Mouse (Mus musculus): ENCODE results near the gene Zfp385c. TPM values are rescaled to one million over a fixed set of nuclear protein-coding genes. Genes with fewer than 3 reads are reported as not detected.

Gene Zfp385c
- polyA plus RNA-seq, 2 experiments: not detected

GRCm38 (mm10) chr11:100713735-100714533, 21.7 kb upstream of the Zfp385c start, which contains the start of gene Hspb9:
TSS of gene Hspb9 (plus strand) at chr11:100713850.
- Histone ChIP-seq H3K9me3 (ENCODE audit: control insufficient read depth, low read length) (no peaks in the 10 kb centered on the region), H3K9ac (replicated peaks) (peak within 1 kb of the TSS; percentile 41), H3K4me1 (replicated peaks; ENCODE audit: control insufficient read depth in 2 of 2, insufficient read depth in 2 of 2, low read length in 1 of 2) (peaks cover 25 to 33% of the 10 kb centered on the region in 2 experiments), H3K4me2 (ENCODE audit: low read depth) (peak within 1 kb of the TSS; percentile 97), H3K36me3 (replicated peaks; ENCODE audit: control insufficient read depth, insufficient read depth, low read depth) (peaks cover 40% of the 10 kb centered on the region), H3K27me3 (ENCODE audit: control insufficient read depth, insufficient read depth, low read length) (no peaks in the 10 kb centered on the region), H3K27ac (peak within 1 kb of the TSS; percentile 67), H3K4me3 (ENCODE audit: insufficient read depth in 1 of 2, low read depth in 2 of 2, low read length in 2 of 2) (peak within 1 kb of the TSS; percentile 28 to 50)
- TF ChIP-seq EP300 (IDR thresholded peaks at IDR 0.05; ENCODE audit: low read depth): no peak
- WGBS (ENCODE audit: insufficient replicate concordance): 3% methylated on average over 38 of the region's 38 CpGs
- ATAC-seq (ENCODE audit: insufficient read depth) (peak; percentile 71), DNase-seq (ENCODE audit: low read depth in 3 of 3, low spot score in 3 of 3) (peak; percentile 63 to 64 (median 64))

GRCm38 (mm10) chr11:100713174-100713573, 20.9 kb upstream of the Zfp385c start:
- TF ChIP-seq EP300 (IDR thresholded peaks at IDR 0.05; ENCODE audit: low read depth): no peak
- no peak for TF ChIP-seq CTCF (IDR thresholded peaks at IDR 0.05; ENCODE audit: low read depth)
- H3K9ac ChIP-seq (replicated peaks): peak overlapping the region; percentile 41
- H3K27ac ChIP-seq: peak overlapping the region; percentile 67
- H3K4me3 ChIP-seq (ENCODE audit: insufficient read depth in 1 of 2, low read depth in 2 of 2, low read length in 2 of 2): peak overlapping the region in 1 of 2 experiments; percentile 50; a peak in 2 of 4 replicates
- peaks cover 25 to 33% of the 10 kb centered on the region in 2 experiments for H3K4me1 ChIP-seq (replicated peaks; ENCODE audit: control insufficient read depth in 2 of 2, insufficient read depth in 2 of 2, low read length in 1 of 2)
- 60% methylated on average over 4 of the region's 4 CpGs for WGBS (ENCODE audit: insufficient replicate concordance)
- H3K36me3 ChIP-seq (replicated peaks; ENCODE audit: control insufficient read depth, insufficient read depth, low read depth): peaks cover 33% of the 10 kb centered on the region
- ATAC-seq (ENCODE audit: insufficient read depth) (no peak), DNase-seq (ENCODE audit: low read depth in 3 of 3, low spot score in 3 of 3) (no peak)
- peak overlapping the region; percentile 85 for H3K4me2 ChIP-seq (ENCODE audit: low read depth)
- H3K27me3 ChIP-seq (ENCODE audit: control insufficient read depth, insufficient read depth, low read length): no peaks in the 10 kb centered on the region
- no peaks in the 10 kb centered on the region for H3K9me3 ChIP-seq (ENCODE audit: control insufficient read depth, low read length)

GRCm38 (mm10) chr11:100711783-100712615, 19.7 kb upstream of the Zfp385c start, which contains the start of gene Kat2a:
TSS of gene Kat2a (minus strand) at chr11:100712465.
- peak within 1 kb of the TSS; percentile 68 to 90 for H3K4me3 ChIP-seq (ENCODE audit: insufficient read depth in 1 of 2, low read depth in 2 of 2, low read length in 2 of 2)
- TF ChIP-seq CTCF (IDR thresholded peaks at IDR 0.05; ENCODE audit: low read depth) (no peak), EP300 (IDR thresholded peaks at IDR 0.05; ENCODE audit: low read depth) (no peak)
- H3K27me3 ChIP-seq (ENCODE audit: control insufficient read depth, insufficient read depth, low read length): no peaks in the 10 kb centered on the region
- peak within 1 kb of the TSS; percentile 67 for H3K27ac ChIP-seq
- H3K9me3 ChIP-seq (ENCODE audit: control insufficient read depth, low read length): no peaks in the 10 kb centered on the region
- ATAC-seq (ENCODE audit: insufficient read depth) (peak; percentile 63), DNase-seq (ENCODE audit: low read depth in 3 of 3, low spot score in 3 of 3) (peak; percentile 44 to 55 (median 51))
- WGBS (ENCODE audit: insufficient replicate concordance): 2% methylated on average over 48 of the region's 48 CpGs
- H3K4me1 ChIP-seq (replicated peaks; ENCODE audit: control insufficient read depth in 2 of 2, insufficient read depth in 2 of 2, low read length in 1 of 2): peaks cover 25 to 33% of the 10 kb centered on the region in 2 experiments
- peak within 1 kb of the TSS; percentile 91 for H3K9ac ChIP-seq (replicated peaks)
- peaks cover 21% of the 10 kb centered on the region for H3K36me3 ChIP-seq (replicated peaks; ENCODE audit: control insufficient read depth, insufficient read depth, low read depth)
- H3K4me2 ChIP-seq (ENCODE audit: low read depth): peak within 1 kb of the TSS; percentile 97

GRCm38 (mm10) chr11:100710977-100711376, 18.7 kb upstream of the Zfp385c start:
- H3K4me2 ChIP-seq (ENCODE audit: low read depth): no peak overlapping the region
- no peaks in the 10 kb centered on the region for H3K9me3 ChIP-seq (ENCODE audit: control insufficient read depth, low read length)
- H3K4me1 ChIP-seq (replicated peaks; ENCODE audit: control insufficient read depth in 2 of 2, insufficient read depth in 2 of 2, low read length in 1 of 2): peaks cover 25 to 33% of the 10 kb centered on the region in 2 experiments
- DNase-seq (ENCODE audit: low read depth in 3 of 3, low spot score in 3 of 3): no peak
- no peak for ATAC-seq (ENCODE audit: insufficient read depth)
- H3K36me3 ChIP-seq (replicated peaks; ENCODE audit: control insufficient read depth, insufficient read depth, low read depth): peaks cover 13% of the 10 kb centered on the region
- no peaks in the 10 kb centered on the region for H3K27me3 ChIP-seq (ENCODE audit: control insufficient read depth, insufficient read depth, low read length)
- no peak overlapping the region for H3K9ac ChIP-seq (replicated peaks)
- H3K4me3 ChIP-seq (ENCODE audit: insufficient read depth in 1 of 2, low read depth in 2 of 2, low read length in 2 of 2): no peak overlapping the region
- H3K27ac ChIP-seq: no peak overlapping the region
- WGBS (ENCODE audit: insufficient replicate concordance): 73% methylated on average over 4 of the region's 4 CpGs
- TF ChIP-seq EP300 (IDR thresholded peaks at IDR 0.05; ENCODE audit: low read depth) (no peak), CTCF (IDR thresholded peaks at IDR 0.05; ENCODE audit: low read depth) (no peak)

All from liver, embryonic 14.5 days (tissue).